Mouse (Mus musculus): ENCODE measurements at regions not wholly inside any gene's neighbourhood (a gene's known extent, or its start where the extent isn't known, plus 50 kb on each side); places are given as distances from the start of the nearest gene placed in this dataset.

- 23% methylated on average over 12 of the region's 12 CpGs for WGBS
- H3K27me3 ChIP-seq (ENCODE audit: control insufficient read depth, insufficient read depth, low read length) = no peaks in the 10 kb centered on the region; the same call in 1 of the 2 replicates
- DNase-seq = peak in 1 of 2 experiments; percentile 20
- no peak overlapping the region for H3K27ac ChIP-seq (ENCODE audit: insufficient read depth, low read length)
- no peak overlapping the region for H3K4me3 ChIP-seq (replicated peaks; ENCODE audit: insufficient read depth, low read depth, low read length)
- no peaks in the 10 kb centered on the region for H3K4me1 ChIP-seq (ENCODE audit: control insufficient read depth, insufficient read depth, low read length)
- TF ChIP-seq CTCF (IDR thresholded peaks at IDR 0.05; ENCODE audit: borderline replicate concordance, insufficient read depth, low read depth, low read length) (no peak), POLR2A (IDR thresholded peaks at IDR 0.05; ENCODE audit: borderline replicate concordance, insufficient read depth, low read length) (no peak)
Measured at GRCm38 (mm10) chr6:127374464-127375143, 72.0 kb upstream of the Parp11 start.

- no peak for DNase-seq
- Histone ChIP-seq H3K27me3 (ENCODE audit: control insufficient read depth, insufficient read depth, low read length) (no peaks in the 10 kb centered on the region; the same call in 1 of the 2 replicates), H3K4me1 (ENCODE audit: control insufficient read depth, insufficient read depth, low read length) (no peaks in the 10 kb centered on the region), H3K27ac (ENCODE audit: insufficient read depth, low read length) (no peak overlapping the region), H3K4me3 (replicated peaks; ENCODE audit: insufficient read depth, low read depth, low read length) (no peak overlapping the region)
- TF ChIP-seq CTCF (IDR thresholded peaks at IDR 0.05; ENCODE audit: borderline replicate concordance, insufficient read depth, low read depth, low read length) = no peak
- TF ChIP-seq POLR2A (IDR thresholded peaks at IDR 0.05; ENCODE audit: borderline replicate concordance, insufficient read depth, low read length) = no peak
- WGBS = 70% methylated on average over 2 of the region's 2 CpGs
Measured at GRCm38 (mm10) chr6:127375144-127375529, 71.5 kb upstream of the Parp11 start.

DNA sequence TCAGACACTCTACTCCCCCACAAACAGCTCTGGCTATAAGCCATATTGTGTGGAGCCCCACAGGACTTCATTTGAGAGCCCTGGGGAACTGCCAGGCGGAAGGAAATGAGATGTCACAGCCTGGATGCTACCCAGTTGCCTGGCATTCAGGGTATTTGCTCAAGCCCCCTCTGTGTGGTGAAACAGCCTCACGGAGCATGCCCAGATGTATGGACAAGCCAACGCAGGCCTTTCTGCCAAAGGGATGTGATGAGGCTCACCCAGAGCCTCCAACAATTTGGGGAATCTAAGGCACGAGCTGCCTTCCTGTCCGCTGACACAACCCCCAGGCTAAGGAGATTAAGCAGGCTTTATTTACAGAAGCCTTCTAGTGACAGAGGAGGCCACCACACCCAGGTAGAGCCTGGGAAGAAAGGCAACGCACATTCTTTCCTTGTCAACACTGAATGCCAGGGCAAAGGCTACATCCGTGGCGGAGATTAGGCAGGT is 70.9 kb upstream of the Parp11 start:
- H3K27ac ChIP-seq (ENCODE audit: insufficient read depth, low read length) = no peak overlapping the region
- H3K4me1 ChIP-seq (ENCODE audit: control insufficient read depth, insufficient read depth, low read length) = no peaks in the 10 kb centered on the region
- no peak overlapping the region for H3K4me3 ChIP-seq (replicated peaks; ENCODE audit: insufficient read depth, low read depth, low read length)
- WGBS = 48% methylated on average over 8 of the region's 8 CpGs
- H3K27me3 ChIP-seq (ENCODE audit: control insufficient read depth, insufficient read depth, low read length) = no peaks in the 10 kb centered on the region; the same call in 1 of the 2 replicates
- TF ChIP-seq POLR2A (IDR thresholded peaks at IDR 0.05; ENCODE audit: borderline replicate concordance, insufficient read depth, low read length) = no peak
- no peak for TF ChIP-seq CTCF (IDR thresholded peaks at IDR 0.05; ENCODE audit: borderline replicate concordance, insufficient read depth, low read depth, low read length)
- DNase-seq = no peak

- no peaks in the 10 kb centered on the region for H3K27me3 ChIP-seq (ENCODE audit: control insufficient read depth, insufficient read depth, low read length)
- 100% methylated on average over 1 of the region's 1 CpGs for whole genome bisulfite sequencing
- no peak overlapping the region for H3K4me3 ChIP-seq (replicated peaks; ENCODE audit: insufficient read depth, low read depth, low read length)
- DNase-seq = no peak
- no peak for TF ChIP-seq CTCF (IDR thresholded peaks at IDR 0.05; ENCODE audit: borderline replicate concordance, insufficient read depth, low read depth, low read length)
- no peak for TF ChIP-seq POLR2A (IDR thresholded peaks at IDR 0.05; ENCODE audit: borderline replicate concordance, insufficient read depth, low read length)
- H3K27ac ChIP-seq (ENCODE audit: insufficient read depth, low read length) = no peak overlapping the region
- no peaks in the 10 kb centered on the region for H3K4me1 ChIP-seq (ENCODE audit: control insufficient read depth, insufficient read depth, low read length)
Measured at GRCm38 (mm10) chr6:127378701-127379100, 67.9 kb upstream of the Parp11 start.

GRCm38 (mm10) chr6:127379511-127379910 is 67.1 kb upstream of the Parp11 start:
- peak in 1 of 2 experiments; percentile 10 for DNase-seq

DNA sequence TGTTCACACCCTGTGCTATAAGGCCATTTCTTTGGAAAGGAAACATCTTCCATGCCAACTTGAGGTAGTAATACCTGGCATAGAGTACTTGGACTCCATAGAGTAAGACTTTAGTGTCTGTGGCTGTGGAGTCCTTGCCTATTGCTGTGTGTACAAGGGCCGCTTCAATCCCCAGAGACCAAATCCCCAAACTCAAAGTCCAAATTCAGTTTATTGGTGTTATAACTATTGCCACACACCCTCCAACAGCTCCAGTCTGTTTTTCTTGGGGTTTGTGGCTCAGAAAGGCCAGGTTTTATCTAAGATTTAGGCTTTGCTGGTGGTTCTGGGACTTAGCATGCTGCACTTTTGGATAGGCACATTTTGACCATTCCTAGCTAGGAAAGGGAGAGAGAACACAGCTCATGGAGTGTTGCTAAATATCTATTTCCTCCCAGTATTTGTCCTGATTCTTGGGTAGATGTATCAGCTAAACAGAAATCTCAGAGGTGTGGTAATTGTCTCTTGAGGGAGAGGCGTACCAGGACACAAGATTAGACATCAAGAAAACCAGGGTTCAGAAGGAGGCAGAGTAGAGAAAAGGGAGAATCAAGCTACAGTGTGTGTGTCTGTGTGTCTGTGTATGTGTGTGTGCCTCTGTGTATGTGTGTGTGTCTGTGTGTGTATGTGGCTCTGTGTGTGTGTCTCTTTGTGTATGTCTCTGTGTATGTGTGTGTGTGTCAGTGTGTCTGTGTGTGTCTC is 65.3 kb upstream of the Parp11 start:
- 93% methylated on average over 2 of the region's 2 CpGs for WGBS
- Histone ChIP-seq H3K27ac (ENCODE audit: insufficient read depth, low read length) (no peak overlapping the region), H3K4me3 (replicated peaks; ENCODE audit: insufficient read depth, low read depth, low read length) (no peak overlapping the region), H3K4me1 (ENCODE audit: control insufficient read depth, insufficient read depth, low read length) (no peaks in the 10 kb centered on the region), H3K27me3 (ENCODE audit: control insufficient read depth, insufficient read depth, low read length) (no peaks in the 10 kb centered on the region)
- TF ChIP-seq CTCF (IDR thresholded peaks at IDR 0.05; ENCODE audit: borderline replicate concordance, insufficient read depth, low read depth, low read length) = no peak
- no peak for TF ChIP-seq POLR2A (IDR thresholded peaks at IDR 0.05; ENCODE audit: borderline replicate concordance, insufficient read depth, low read length)
- no peak for DNase-seq

More at GRCm38 (mm10) chr6:127379511-127379910, 67.1 kb upstream of the Parp11 start:
- TF ChIP-seq POLR2A (IDR thresholded peaks at IDR 0.05; ENCODE audit: borderline replicate concordance, insufficient read depth, low read length) = no peak
- TF ChIP-seq CTCF (IDR thresholded peaks at IDR 0.05; ENCODE audit: borderline replicate concordance, insufficient read depth, low read depth, low read length) = peak; percentile 49; the same call in 1 of the 2 replicates
- 2% methylated on average over 4 of the region's 4 CpGs for WGBS
- no peak overlapping the region for H3K4me3 ChIP-seq (replicated peaks; ENCODE audit: insufficient read depth, low read depth, low read length)
- no peaks in the 10 kb centered on the region for H3K27me3 ChIP-seq (ENCODE audit: control insufficient read depth, insufficient read depth, low read length)
- H3K27ac ChIP-seq (ENCODE audit: insufficient read depth, low read length) = no peak overlapping the region
- H3K4me1 ChIP-seq (ENCODE audit: control insufficient read depth, insufficient read depth, low read length) = no peaks in the 10 kb centered on the region

DNA sequence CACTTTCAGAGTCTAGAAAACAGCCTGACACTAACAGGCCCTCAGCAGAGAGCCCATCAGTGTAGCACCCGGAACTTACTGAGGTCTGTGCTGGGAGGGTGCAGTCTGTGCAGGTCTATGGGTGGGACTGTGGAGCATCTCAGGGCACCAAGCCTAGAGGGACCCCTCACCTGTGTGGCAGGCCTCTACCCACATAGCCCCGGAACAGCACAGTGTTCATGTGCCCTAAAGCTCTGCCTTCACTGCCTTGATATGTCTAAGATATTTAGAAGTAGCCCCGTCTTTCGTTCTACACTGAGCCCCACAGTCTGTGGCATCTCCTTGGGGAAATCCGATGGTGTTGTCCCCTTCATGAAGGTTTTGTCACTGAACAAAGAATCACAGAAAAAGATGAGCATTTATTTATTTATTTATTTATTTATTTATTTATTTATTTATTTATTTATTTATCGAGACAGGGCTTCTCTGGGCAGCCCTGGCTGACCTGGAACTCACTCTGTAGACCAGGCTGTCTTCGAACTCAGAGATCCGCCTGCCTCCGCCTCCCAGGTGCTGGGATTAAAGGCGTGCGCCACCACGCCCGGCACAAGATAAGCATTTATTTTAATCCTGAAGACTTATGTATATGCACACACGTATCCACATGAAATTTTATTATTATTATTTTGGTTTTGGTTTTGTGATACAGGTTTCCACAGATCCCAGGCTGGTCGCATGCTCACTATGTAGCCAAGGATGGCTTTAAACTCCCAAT is 55.2 kb upstream of the Parp11 start:
- no peak for DNase-seq
- no peaks in the 10 kb centered on the region for H3K4me1 ChIP-seq (ENCODE audit: control insufficient read depth, insufficient read depth, low read length)
- 92% methylated on average over 15 of the region's 15 CpGs for WGBS
- H3K27ac ChIP-seq (ENCODE audit: insufficient read depth, low read length) = no peak overlapping the region
- no peak overlapping the region for H3K4me3 ChIP-seq (replicated peaks; ENCODE audit: insufficient read depth, low read depth, low read length)
- no peaks in the 10 kb centered on the region for H3K27me3 ChIP-seq (ENCODE audit: control insufficient read depth, insufficient read depth, low read length)
- TF ChIP-seq CTCF (IDR thresholded peaks at IDR 0.05; ENCODE audit: borderline replicate concordance, insufficient read depth, low read depth, low read length) = no peak
- TF ChIP-seq POLR2A (IDR thresholded peaks at IDR 0.05; ENCODE audit: borderline replicate concordance, insufficient read depth, low read length) = no peak
